Mouse (Mus musculus) megakaryocyte, embryonic 14.5 days (primary cell): Measurements from ENCODE around the gene Gm9046. TPM values are rescaled to one million over a fixed set of nuclear protein-coding genes. Genes with fewer than 3 reads are reported as not detected.
"Not testable (repeated sequence)": the region's sequence is repeated elsewhere in the genome, so short reads cannot be mapped to it uniquely, and the experiment has no call there.

Experiments
- H3K27me3 ChIP-seq: replicated peaks from 2 replicates; pipeline ENCODE3; 2012; ENCODE audit warnings: inconsistent platforms
- H3K36me3 ChIP-seq: replicated peaks from 2 replicates; pipeline ENCODE3; 2012; ENCODE audit warnings: low read length, inconsistent platforms, mixed read lengths
- H3K4me1 ChIP-seq: 2 replicates; pipeline ENCODE4 v1.6.1; 2012; ENCODE audit warnings: inconsistent platforms
- H3K4me3 ChIP-seq: replicated peaks from 2 replicates; pipeline ENCODE3; 2012; ENCODE audit warnings: moderate library complexity, mild to moderate bottlenecking, inconsistent platforms
- H3K9me3 ChIP-seq: 2 replicates; pipeline ENCODE4 v1.6.1; 2012; ENCODE audit warnings: inconsistent platforms
- FLI1 ChIP-seq: IDR thresholded peaks from 2 replicates; pipeline ENCODE4 v1.6.1; 2012; ENCODE audit warnings: low read length, inconsistent platforms, mixed read lengths
- GATA1 ChIP-seq: IDR thresholded peaks from 3 replicates; pipeline ENCODE4 v1.6.1; 2012; ENCODE audit warnings: mixed read lengths, low read length, inconsistent platforms, borderline replicate concordance
- polyA plus RNA-seq: library from polyadenylated mRNA; stranded (reverse); fragments of >175 nt; gene quantifications from 2 replicates; pipeline ENCODE4 v1.2.3, GENCODE M21; 2012; ENCODE audit warnings: low replicate concordance; ENCODE audit not compliant: insufficient read depth

The Gm9046 gene
- not detected in 2 replicates for polyA plus RNA-seq

DNA sequence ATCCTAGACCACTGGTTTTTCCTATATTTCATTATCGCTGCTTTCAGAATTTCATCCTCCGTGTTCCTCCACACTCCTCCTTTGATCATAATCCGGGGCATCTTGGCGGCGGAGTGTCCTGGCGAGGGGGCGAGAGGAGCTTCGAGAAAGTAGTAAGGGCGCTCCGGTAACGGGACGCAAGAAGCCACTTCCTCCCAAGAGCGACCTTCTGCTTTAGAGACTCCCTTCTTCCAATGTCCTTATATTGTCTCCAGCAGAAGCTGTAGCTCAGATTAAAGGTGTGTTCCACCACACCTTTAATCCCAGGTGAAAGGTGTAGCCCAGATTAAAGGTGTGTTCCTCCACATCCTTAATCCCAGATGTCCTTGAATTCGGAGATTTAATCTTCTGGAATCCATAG lies at the start of gene Gm9046:
Gene Gm9046 (minus strand): TSS at position 101 of the 400 bp plus-strand sequence.
- H3K9me3 ChIP-seq, H3K4me3 ChIP-seq, H3K36me3 ChIP-seq, H3K27me3 ChIP-seq, H3K4me1 ChIP-seq: not testable (repeated sequence)

DNA sequence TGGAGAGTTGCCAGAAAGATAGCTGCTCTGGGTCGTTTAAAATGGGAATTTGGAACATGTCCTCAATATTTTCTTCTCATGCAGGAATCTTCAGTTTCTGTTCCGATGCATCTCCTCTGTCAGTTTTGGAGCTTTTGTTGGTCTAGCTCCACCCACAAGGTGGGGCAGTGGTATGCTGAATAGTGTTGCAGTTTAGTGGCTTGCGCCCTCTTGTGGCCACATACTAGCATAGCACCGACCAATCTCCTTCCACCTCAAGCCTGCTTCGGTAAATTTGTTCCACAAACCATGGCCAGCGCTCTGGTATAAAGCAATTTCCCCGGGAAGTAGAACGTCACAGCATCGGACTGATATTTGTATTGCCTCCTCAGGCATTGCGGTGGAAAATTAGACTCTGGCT lies 27.4 kb upstream of the Gm9046 start:
- H3K4me1 ChIP-seq: peaks cover 15% of the 10 kb centered on the region; the same call in 1 of the 2 replicates
- H3K4me3 ChIP-seq: peak overlapping the region; percentile 66
- TF ChIP-seq FLI1: no peak
- TF ChIP-seq GATA1: no peak
- no peaks in the 10 kb centered on the region for H3K36me3 ChIP-seq
- peaks cover 9% of the 10 kb centered on the region for H3K9me3 ChIP-seq
- peaks cover 2% of the 10 kb centered on the region for H3K27me3 ChIP-seq

DNA sequence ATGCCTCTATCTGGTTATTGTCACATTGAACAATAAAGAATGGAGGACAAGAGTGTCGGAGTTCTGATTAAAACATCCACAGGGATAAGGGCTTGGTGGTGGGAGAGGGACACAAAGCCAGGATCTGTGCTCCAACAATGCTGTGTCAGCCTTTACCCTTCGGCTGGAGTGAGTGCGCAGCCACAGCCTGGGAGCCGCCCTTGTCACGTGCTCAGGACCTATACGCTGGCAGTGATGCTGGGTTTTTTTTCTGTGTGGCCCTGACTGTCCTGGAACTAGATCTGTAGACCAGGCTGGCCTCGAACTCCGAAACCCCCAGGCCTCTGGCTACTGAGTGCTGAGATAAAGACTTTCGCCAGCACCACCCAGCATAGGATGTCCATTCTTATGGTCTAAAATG lies 26.5 kb upstream of the Gm9046 start:
- H3K27me3 ChIP-seq: peaks cover 2% of the 10 kb centered on the region
- H3K4me3 ChIP-seq: no peak overlapping the region
- peaks cover 15% of the 10 kb centered on the region; the same call in 1 of the 2 replicates for H3K4me1 ChIP-seq
- peaks cover 9% of the 10 kb centered on the region for H3K9me3 ChIP-seq
- no peak for TF ChIP-seq FLI1
- no peak for TF ChIP-seq GATA1
- H3K36me3 ChIP-seq: no peaks in the 10 kb centered on the region

DNA sequence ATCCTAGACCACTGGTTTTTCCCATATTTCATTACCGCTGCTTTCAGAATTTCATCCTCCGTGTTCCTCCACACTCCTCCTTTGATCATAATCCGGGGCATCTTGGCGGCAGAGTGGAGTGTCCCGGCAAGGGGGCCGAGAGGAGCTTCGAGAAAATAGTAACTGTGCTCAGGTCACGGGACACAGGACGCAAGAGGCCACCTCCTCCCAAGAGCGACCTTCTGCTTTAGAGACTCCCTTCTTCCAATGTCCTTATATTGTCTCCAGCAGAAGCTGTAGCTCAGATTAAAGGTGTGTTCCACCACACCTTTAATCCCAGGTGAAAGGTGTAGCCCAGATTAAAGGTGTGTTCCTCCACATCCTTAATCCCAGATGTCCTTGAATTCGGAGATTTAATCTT lies 10.9 kb upstream of the Gm9046 start, which contains the start of gene Gm9049:
Gene Gm9049 (minus strand): TSS at position 101 of the 400 bp plus-strand sequence.
- H3K9me3 ChIP-seq, H3K4me3 ChIP-seq, H3K27me3 ChIP-seq, H3K4me1 ChIP-seq, H3K36me3 ChIP-seq: not testable (repeated sequence)

DNA sequence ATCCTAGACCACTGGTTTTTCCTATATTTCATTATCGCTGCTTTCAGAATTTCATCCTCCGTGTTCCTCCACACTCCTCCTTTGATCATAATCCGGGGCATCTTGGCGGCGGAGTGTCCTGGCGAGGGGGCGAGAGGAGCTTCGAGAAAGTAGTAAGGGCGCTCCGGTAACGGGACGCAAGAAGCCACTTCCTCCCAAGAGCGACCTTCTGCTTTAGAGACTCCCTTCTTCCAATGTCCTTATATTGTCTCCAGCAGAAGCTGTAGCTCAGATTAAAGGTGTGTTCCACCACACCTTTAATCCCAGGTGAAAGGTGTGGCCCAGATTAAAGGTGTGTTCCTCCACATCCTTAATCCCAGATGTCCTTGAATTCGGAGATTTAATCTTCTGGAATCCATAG lies 5.5 kb upstream of the Gm9046 start, which contains the start of gene Gm9048:
Gene Gm9048 (minus strand): TSS at position 101 of the 400 bp plus-strand sequence.
- not testable (repeated sequence) for H3K27me3 ChIP-seq, H3K4me1 ChIP-seq, H3K4me3 ChIP-seq

DNA sequence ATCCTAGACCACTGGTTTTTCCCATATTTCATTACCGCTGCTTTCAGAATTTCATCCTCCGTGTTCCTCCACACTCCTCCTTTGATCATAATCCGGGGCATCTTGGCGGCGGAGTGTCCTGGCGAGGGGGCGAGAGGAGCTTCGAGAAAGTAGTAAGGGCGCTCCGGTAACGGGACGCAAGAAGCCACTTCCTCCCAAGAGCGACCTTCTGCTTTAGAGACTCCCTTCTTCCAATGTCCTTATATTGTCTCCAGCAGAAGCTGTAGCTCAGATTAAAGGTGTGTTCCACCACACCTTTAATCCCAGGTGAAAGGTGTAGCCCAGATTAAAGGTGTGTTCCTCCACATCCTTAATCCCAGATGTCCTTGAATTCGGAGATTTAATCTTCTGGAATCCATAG lies 5.3 kb downstream of the Gm9046 start, which contains the start of gene Gm9045:
Gene Gm9045 (minus strand): TSS at position 101 of the 400 bp plus-strand sequence.
- not testable (repeated sequence) for H3K27me3 ChIP-seq, H3K4me1 ChIP-seq, H3K9me3 ChIP-seq

More for the DNA sequence above, 5.5 kb upstream of the Gm9046 start, which contains the start of gene Gm9048:
- H3K36me3 ChIP-seq, H3K9me3 ChIP-seq: not testable (repeated sequence)

DNA sequence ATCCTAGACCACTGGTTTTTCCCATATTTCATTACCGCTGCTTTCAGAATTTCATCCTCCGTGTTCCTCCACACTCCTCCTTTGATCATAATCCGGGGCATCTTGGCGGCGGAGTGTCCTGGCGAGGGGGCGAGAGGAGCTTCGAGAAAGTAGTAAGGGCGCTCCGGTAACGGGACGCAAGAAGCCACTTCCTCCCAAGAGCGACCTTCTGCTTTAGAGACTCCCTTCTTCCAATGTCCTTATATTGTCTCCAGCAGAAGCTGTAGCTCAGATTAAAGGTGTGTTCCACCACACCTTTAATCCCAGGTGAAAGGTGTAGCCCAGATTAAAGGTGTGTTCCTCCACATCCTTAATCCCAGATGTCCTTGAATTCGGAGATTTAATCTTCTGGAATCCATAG lies 10.7 kb downstream of the Gm9046 start, which contains the start of gene Gm9044:
Gene Gm9044 (minus strand): TSS at position 101 of the 400 bp plus-strand sequence.
- H3K4me3 ChIP-seq, H3K27me3 ChIP-seq, H3K9me3 ChIP-seq, H3K36me3 ChIP-seq, H3K4me1 ChIP-seq: not testable (repeated sequence)

More for the DNA sequence above, 5.3 kb downstream of the Gm9046 start, which contains the start of gene Gm9045:
- not testable (repeated sequence) for H3K36me3 ChIP-seq, H3K4me3 ChIP-seq

DNA sequence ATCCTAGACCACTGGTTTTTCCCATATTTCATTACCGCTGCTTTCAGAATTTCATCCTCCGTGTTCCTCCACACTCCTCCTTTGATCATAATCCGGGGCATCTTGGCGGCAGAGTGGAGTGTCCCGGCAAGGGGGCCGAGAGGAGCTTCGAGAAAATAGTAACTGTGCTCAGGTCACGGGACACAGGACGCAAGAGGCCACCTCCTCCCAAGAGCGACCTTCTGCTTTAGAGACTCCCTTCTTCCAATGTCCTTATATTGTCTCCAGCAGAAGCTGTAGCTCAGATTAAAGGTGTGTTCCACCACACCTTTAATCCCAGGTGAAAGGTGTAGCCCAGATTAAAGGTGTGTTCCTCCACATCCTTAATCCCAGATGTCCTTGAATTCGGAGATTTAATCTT lies 16.2 kb downstream of the Gm9046 start, which contains the start of gene Gm9040:
Gene Gm9040 (minus strand): TSS at position 101 of the 400 bp plus-strand sequence.
- H3K27me3 ChIP-seq, H3K9me3 ChIP-seq, H3K4me3 ChIP-seq, H3K4me1 ChIP-seq, H3K36me3 ChIP-seq: not testable (repeated sequence)

DNA sequence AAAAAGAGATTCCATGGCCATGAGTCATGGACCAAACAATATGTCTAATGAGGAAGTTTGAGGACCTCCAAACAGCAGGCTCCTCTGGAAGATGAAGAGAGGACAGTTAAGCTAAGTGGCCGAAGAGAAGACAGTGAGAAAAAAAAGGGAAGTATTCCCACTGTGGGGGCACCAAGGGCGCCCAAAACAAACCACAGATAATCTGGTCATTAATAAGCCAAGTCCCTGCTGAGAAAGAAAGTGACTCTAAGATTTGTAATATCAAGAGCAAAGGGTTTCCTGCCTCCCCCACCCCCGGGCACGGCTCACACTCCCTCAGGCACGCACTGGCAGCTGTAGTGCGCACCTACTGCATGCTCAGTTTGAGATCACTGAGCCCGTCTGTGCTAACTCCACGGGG lies 24.0 kb downstream of the Gm9046 start:
- TF ChIP-seq GATA1: no peak
- no peak for TF ChIP-seq FLI1
- Histone ChIP-seq H3K9me3 (no peaks in the 10 kb centered on the region), H3K27me3 (no peaks in the 10 kb centered on the region), H3K4me1 (no peaks in the 10 kb centered on the region), H3K4me3 (no peak overlapping the region), H3K36me3 (no peaks in the 10 kb centered on the region)

DNA sequence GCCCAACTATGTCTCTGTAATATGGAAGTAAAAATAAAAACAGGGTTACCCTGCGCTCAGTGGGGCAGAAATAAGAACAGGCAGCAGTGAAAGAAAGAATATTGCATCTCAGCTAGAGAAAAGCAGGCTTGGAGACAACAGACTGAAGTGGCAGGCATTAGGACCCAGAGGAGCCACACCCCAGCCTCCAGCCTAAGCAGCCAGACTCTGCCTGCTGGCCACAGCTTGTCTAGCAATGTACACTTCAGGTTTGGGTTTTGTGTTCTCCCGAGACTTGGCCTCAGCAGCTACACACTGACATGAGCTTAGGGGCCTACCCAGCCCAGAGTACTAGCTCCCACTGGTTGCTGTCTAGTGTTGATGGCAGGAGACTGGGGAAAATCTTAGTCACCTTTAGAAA lies 40.9 kb downstream of the Gm9046 start:
- not testable (repeated sequence) for H3K27me3 ChIP-seq, H3K36me3 ChIP-seq, H3K4me1 ChIP-seq, H3K9me3 ChIP-seq, H3K4me3 ChIP-seq

DNA sequence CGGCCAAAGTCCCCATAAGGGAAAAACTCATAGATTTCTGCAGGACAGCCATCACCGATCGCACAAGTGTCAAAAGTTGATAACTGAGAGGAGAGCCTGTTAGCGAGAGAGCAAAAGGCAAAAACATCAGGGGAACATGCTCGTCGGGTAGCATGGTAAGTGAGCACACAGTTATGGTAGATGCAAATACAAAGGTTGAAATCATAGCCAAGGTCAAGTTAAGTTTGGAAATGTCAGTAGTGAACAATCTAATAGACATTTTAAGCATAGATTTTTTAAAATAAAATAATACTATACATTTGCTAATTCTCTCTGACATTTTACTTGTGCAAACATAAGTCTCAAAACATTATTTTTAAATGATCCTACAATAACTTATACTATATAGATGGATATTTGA lies 48.1 kb downstream of the Gm9046 start, which contains the start of gene Iltifb:
Gene Iltifb (minus strand): TSS at position 101 of the 400 bp plus-strand sequence.
- no peaks in the 10 kb centered on the region for H3K36me3 ChIP-seq
- no peak for TF ChIP-seq GATA1
- TF ChIP-seq FLI1: no peak

More for the DNA sequence above, 48.1 kb downstream of the Gm9046 start, which contains the start of gene Iltifb:
- H3K4me3 ChIP-seq: no peak within 1 kb of the TSS
- no peaks in the 10 kb centered on the region for H3K27me3 ChIP-seq
- no peaks in the 10 kb centered on the region for H3K4me1 ChIP-seq
- no peaks in the 10 kb centered on the region for H3K9me3 ChIP-seq

Other genes with a start within 250 kb of the Gm9046 start
- 11.5 and 54.4 TPM in 2 replicates for gene Mdm1, start 201.4 kb downstream of the Gm9046 start, polyA plus RNA-seq
- not detected in 2 replicates for gene Il22, start 138.3 kb downstream of the Gm9046 start, polyA plus RNA-seq
- 0.16 TPM in 1 of 2 replicates, not detected in the other for gene Gm32717, start 102.5 kb downstream of the Gm9046 start, polyA plus RNA-seq
- 0.16 TPM in 1 of 2 replicates, not detected in the other for gene Gm32802, start 84.6 kb downstream of the Gm9046 start, polyA plus RNA-seq
- gene Iltifb, start 48.2 kb downstream of the Gm9046 start, polyA plus RNA-seq: not detected in 2 replicates
- gene Gm9040, start 16.3 kb downstream of the Gm9046 start, polyA plus RNA-seq: not detected in 2 replicates
- not detected in 2 replicates for gene Gm9044, start 10.8 kb downstream of the Gm9046 start, polyA plus RNA-seq
- not detected in 2 replicates for gene Gm9045, start 5.4 kb downstream of the Gm9046 start, polyA plus RNA-seq
- not detected in 2 replicates for gene Gm9048, start 5.4 kb upstream of the Gm9046 start, polyA plus RNA-seq
- not detected in 2 replicates for gene Gm9049, start 10.8 kb upstream of the Gm9046 start, polyA plus RNA-seq
- gene Ifng, start 97.8 kb upstream of the Gm9046 start, polyA plus RNA-seq: not detected in 2 replicates